Mouse (Mus musculus) G1E (cell line): ENCODE results near the gene Myod1.

Experiments used
- CTCF ChIP-seq: IDR thresholded peaks from 2 replicates; pipeline ENCODE4 v1.5.1; 2012; ENCODE audit warnings: low read depth, low read length, inconsistent platforms, mixed read lengths
- GATA1 ChIP-seq: IDR thresholded peaks from 2 replicates; pipeline ENCODE4 v1.6.1; 2012; ENCODE audit warnings: borderline replicate concordance, low read length, inconsistent platforms, mixed read lengths
- GATA2 ChIP-seq: IDR thresholded peaks from 2 replicates; pipeline ENCODE4 v1.6.1; 2012; ENCODE audit warnings: low read depth, low read length, inconsistent platforms, borderline replicate concordance
- TAL1 ChIP-seq: conservative IDR thresholded peaks from 2 replicates; pipeline ENCODE4 v1.6.1; 2012; ENCODE audit warnings: low read depth, low read length, inconsistent platforms, mixed read lengths

DNA sequence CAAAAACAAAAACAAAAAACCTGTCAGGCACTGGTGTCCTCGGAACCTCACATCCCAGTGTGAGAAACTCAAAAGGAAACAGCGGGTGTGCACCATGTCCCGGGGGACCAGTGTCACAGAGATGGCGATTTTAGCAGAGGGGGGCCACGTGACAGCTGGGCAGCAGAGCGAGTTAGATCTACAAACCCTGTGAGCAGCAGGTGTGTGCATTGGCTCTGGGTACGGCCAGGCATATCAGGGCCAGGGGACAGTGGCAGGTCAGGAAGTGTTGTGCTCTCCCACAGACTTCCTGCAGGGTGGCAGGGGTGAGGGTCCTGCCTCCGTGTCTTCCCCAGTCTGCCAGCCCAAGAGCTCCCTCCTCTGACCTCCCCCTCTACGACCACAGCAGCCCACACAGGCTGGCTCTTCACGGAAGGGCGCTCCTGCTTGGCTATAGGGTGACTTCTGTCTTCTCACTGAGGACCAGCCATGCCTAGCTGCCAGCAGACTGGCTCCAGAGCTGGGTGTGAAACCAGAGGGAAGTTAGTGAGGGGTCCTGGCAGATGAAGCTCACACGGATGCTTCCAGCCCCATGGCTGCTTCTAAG lies 33.0 kb downstream of the Myod1 start:
- TF ChIP-seq CTCF (no peak), GATA2 (no peak), GATA1 (no peak), TAL1 (no peak)
